Mouse (Mus musculus): Measurements from ENCODE around the gene Gm8897. TPM values are rescaled to one million over a fixed set of nuclear protein-coding genes. Genes with fewer than 3 reads are reported as not detected.

Gm8897 gene
- polyA plus RNA-seq (2017; shearing (Covaris generic)): not detected

GRCm38 (mm10) chr5:11416118-11416517 is at the start of gene Gm8897:
TSS of gene Gm8897 (plus strand) at chr5:11416418.

Other genes with a start within 250 kb of the Gm8897 start
- not detected for gene Gm5861, start 233.3 kb upstream of the Gm8897 start, polyA plus RNA-seq (2017; shearing (Covaris generic))
- gene Gm8890, start 160.4 kb upstream of the Gm8897 start, polyA plus RNA-seq (2017; shearing (Covaris generic)): not detected
- gene Speer1, start 74.9 kb upstream of the Gm8897 start, polyA plus RNA-seq (2017; shearing (Covaris generic)): not detected
- gene Gm8906, start 86.3 kb downstream of the Gm8897 start, polyA plus RNA-seq (2017; shearing (Covaris generic)): not detected
- gene Gm6460, start 178.5 kb downstream of the Gm8897 start, polyA plus RNA-seq (2017; shearing (Covaris generic)): not detected

All from naive thymus-derived CD4-positive, alpha-beta T cell, adult 5 months (primary cell).